Mouse (Mus musculus): Measurements from ENCODE around the gene 2510039O18Rik. TPM values are rescaled to one million over a fixed set of nuclear protein-coding genes. Genes with fewer than 3 reads are reported as not detected.

Gene 2510039O18Rik
- polyA plus RNA-seq, 1 experiment, result 32.6 TPM

- DNase-seq (ENCODE audit: extremely low spot score in 1 of 2, low spot score in 1 of 2), result no peak
Observed at GRCm38 (mm10) chr4:147979441-147979860, 38.8 kb downstream of the 2510039O18Rik start.

DNA sequence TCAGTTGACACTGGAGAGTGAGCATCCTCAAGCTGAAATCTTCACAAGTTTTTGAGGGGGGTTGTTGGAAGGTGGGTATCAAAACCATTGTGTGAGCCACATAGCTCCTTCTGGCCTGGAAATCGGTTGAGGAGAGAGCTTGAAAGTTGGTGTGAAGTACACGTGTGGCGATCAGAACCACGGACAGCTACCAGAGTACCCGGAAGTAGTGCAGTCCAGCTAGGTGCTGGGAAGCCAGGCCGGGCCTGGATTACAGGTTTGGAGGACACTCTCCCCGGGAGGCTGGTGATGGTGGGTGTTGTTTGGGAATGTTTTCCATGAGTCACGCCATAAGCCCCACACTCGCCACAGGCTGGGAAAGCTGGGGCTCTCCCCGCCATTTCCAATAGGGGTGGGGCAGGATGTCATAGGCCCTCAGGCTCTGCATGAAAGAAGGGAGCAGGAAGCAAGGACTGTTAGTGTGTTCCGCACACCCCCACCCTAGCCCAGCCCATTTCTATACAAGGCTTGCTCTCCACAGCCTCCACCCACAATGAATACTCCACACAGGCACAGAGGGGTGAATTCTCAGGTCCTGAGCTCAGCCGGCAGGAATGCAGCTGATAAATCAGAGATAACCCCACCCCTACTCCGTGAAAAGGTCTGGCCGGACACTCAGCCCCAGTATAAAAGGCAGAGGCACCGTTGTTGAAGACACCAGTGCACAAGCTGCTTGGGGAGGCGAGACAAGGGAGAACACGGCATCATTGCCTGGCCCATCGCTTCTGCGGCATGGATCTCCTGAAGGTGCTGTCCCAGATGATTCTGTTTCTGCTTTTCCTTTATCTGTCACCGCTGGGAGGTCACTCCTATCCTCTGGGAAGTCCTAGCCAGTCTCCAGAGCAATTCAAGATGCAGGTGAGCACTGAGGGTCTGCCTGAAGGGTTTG lies 44.8 kb downstream of the 2510039O18Rik start, which contains the start of gene Nppb:
Nppb (plus strand) TSS at position 584 of the 928 bp plus-strand sequence.
- DNase-seq (ENCODE audit: extremely low spot score in 1 of 2, low spot score in 1 of 2), result no peak

- no peak for DNase-seq (ENCODE audit: extremely low spot score in 1 of 2, low spot score in 1 of 2)
Observed at GRCm38 (mm10) chr4:147993571-147994095, 52.9 kb downstream of the 2510039O18Rik start.

GRCm38 (mm10) chr4:147995311-147995710 lies 54.6 kb downstream of the 2510039O18Rik start:
- no peak for DNase-seq (ENCODE audit: extremely low spot score in 1 of 2, low spot score in 1 of 2)

Other genes starting within 250 kb of the 2510039O18Rik start
- not detected in 2 replicates for gene Zfp534, start 238.3 kb upstream of the 2510039O18Rik start, polyA plus RNA-seq (2012; rRNA removed)
- 3.5 and 4.0 TPM in 2 replicates for gene Zfp984, start 131.1 kb upstream of the 2510039O18Rik start, polyA plus RNA-seq (2012; rRNA removed)
- 10.5 and 10.9 TPM in 2 replicates for gene Zfp933, start 92.5 kb upstream of the 2510039O18Rik start, polyA plus RNA-seq (2012; rRNA removed)
- 51.3 and 66.8 TPM in 2 replicates for gene Miip, start 72.1 kb upstream of the 2510039O18Rik start, polyA plus RNA-seq (2012; rRNA removed)
- gene Fv1, start 71.9 kb upstream of the 2510039O18Rik start, polyA plus RNA-seq (2012; rRNA removed), result 5.6 and 7.5 TPM in 2 replicates
- gene Mfn2, start 36.2 kb upstream of the 2510039O18Rik start, polyA plus RNA-seq (2012; rRNA removed), result 100 and 102 TPM in 2 replicates
- 18.8 and 20.3 TPM in 2 replicates for gene Plod1, start 4.1 kb upstream of the 2510039O18Rik start, polyA plus RNA-seq (2012; rRNA removed)
- 0.15 and 0.16 TPM in 2 replicates for gene Nppb, start 44.9 kb downstream of the 2510039O18Rik start, polyA plus RNA-seq (2012; rRNA removed)
- 13.9 and 14.6 TPM in 2 replicates for gene Nppa, start 59.8 kb downstream of the 2510039O18Rik start, polyA plus RNA-seq (2012; rRNA removed)
- gene Clcn6, start 97.9 kb downstream of the 2510039O18Rik start, polyA plus RNA-seq (2012; rRNA removed), result 42.8 and 46.9 TPM in 2 replicates
- 28.7 and 34.2 TPM in 2 replicates for gene Mthfr, start 98.2 kb downstream of the 2510039O18Rik start, polyA plus RNA-seq (2012; rRNA removed)
- 7.5 and 9.6 TPM in 2 replicates for gene Agtrap, start 147.1 kb downstream of the 2510039O18Rik start, polyA plus RNA-seq (2012; rRNA removed)
- 24.8 and 27.8 TPM in 2 replicates for gene Mad2l2, start 189.5 kb downstream of the 2510039O18Rik start, polyA plus RNA-seq (2012; rRNA removed)
- 0.97 and 1.2 TPM in 2 replicates for gene Draxin, start 189.8 kb downstream of the 2510039O18Rik start, polyA plus RNA-seq (2012; rRNA removed)
- 33.9 and 40.0 TPM in 2 replicates for gene Fbxo6, start 211.2 kb downstream of the 2510039O18Rik start, polyA plus RNA-seq (2012; rRNA removed)
- 206 and 213 TPM in 2 replicates for gene Fbxo44, start 219.6 kb downstream of the 2510039O18Rik start, polyA plus RNA-seq (2012; rRNA removed)
- gene Fbxo2, start 219.7 kb downstream of the 2510039O18Rik start, polyA plus RNA-seq (2012; rRNA removed), result 105 and 116 TPM in 2 replicates

All from frontal cortex, adult 2 months (tissue).